Comparison of ENCODE assay signal across 34 mouse cellular contexts in genomic region chr12:45131139-45131538, GRCm38 (mm10). TPM values are rescaled to one million over a fixed set of nuclear protein-coding genes. Genes with fewer than 3 reads are reported as not detected.
"Had no signal": no experiment of that assay in that cellular context is flagged by ENCODE, and none has a peak within 500 bp of the region (broad histone marks: within the 10 kb centered on the region; RNA-seq: fewer than 3 reads in every experiment).

No protein-coding gene starts in this region.

- H3K9ac ChIP-seq: limb, embryonic 12.5 days; limb, embryonic 13.5 days; limb, embryonic 15.5 days; liver, embryonic 12.5 days; liver, embryonic 13.5 days; liver, embryonic 14.5 days; liver, embryonic 15.5 days; liver, postnatal 0 days; lung, embryonic 14.5 days; lung, embryonic 15.5 days; midbrain, embryonic 12.5 days; midbrain, embryonic 13.5 days; midbrain, embryonic 15.5 days; neural tube, embryonic 12.5 days; neural tube, embryonic 13.5 days had no signal

- H3K9me3 ChIP-seq: limb, embryonic 10.5 days; limb, embryonic 12.5 days; limb, embryonic 13.5 days; limb, embryonic 15.5 days; liver, embryonic 12.5 days; liver, embryonic 13.5 days; liver, embryonic 15.5 days; lung, embryonic 15.5 days; megakaryocyte, embryonic 14.5 days; midbrain, embryonic 10.5 days; midbrain, embryonic 12.5 days; midbrain, embryonic 13.5 days; midbrain, embryonic 15.5 days; neural tube, embryonic 12.5 days; neural tube, embryonic 13.5 days had no signal

- DNase-seq: left cerebral cortex, postnatal 4 days; liver; liver, embryonic 13.5 days; liver, postnatal 0 days; lung, adult 18-20 months; lung, adult 2 months; lung, embryonic 14.5 days; lung, postnatal 10 days; lung, postnatal 14 days; lung, postnatal 36 days; lung, postnatal 4 days; midbrain, embryonic 14.5 days had no signal

- ATAC-seq: liver, embryonic 12.5 days; liver, postnatal 0 days; lung, postnatal 0 days; midbrain, embryonic 13.5 days; midbrain, embryonic 15.5 days; midbrain, embryonic 16.5 days had no signal

- H3K27ac ChIP-seq: limb, embryonic 10.5 days; limb, embryonic 12.5 days; limb, embryonic 13.5 days; limb, embryonic 15.5 days; liver, embryonic 12.5 days; liver, embryonic 13.5 days; liver, embryonic 14.5 days; liver, embryonic 15.5 days; lung, embryonic 15.5 days; macrophage; midbrain, embryonic 10.5 days; midbrain, embryonic 12.5 days; midbrain, embryonic 13.5 days; midbrain, embryonic 15.5 days; neural tube, embryonic 12.5 days; neural tube, embryonic 13.5 days had no signal

- H3K4me1 ChIP-seq: limb, embryonic 12.5 days; limb, embryonic 13.5 days; limb, embryonic 15.5 days; liver, embryonic 12.5 days; liver, embryonic 13.5 days; liver, embryonic 15.5 days; lung, embryonic 15.5 days; megakaryocyte, embryonic 14.5 days; midbrain, embryonic 10.5 days; midbrain, embryonic 12.5 days; midbrain, embryonic 13.5 days; midbrain, embryonic 15.5 days; neural tube, embryonic 12.5 days had no signal

- H3K4me2 ChIP-seq: limb, embryonic 12.5 days; limb, embryonic 13.5 days; limb, embryonic 15.5 days; liver, embryonic 11.5 days; liver, embryonic 12.5 days; liver, embryonic 13.5 days; liver, embryonic 15.5 days; lung, embryonic 14.5 days; lung, embryonic 15.5 days; midbrain, embryonic 11.5 days; midbrain, embryonic 12.5 days; midbrain, embryonic 13.5 days; midbrain, embryonic 15.5 days; neural tube, embryonic 12.5 days; neural tube, embryonic 13.5 days had no signal

- H3K36me3 ChIP-seq: limb, embryonic 10.5 days; limb, embryonic 12.5 days; limb, embryonic 13.5 days; limb, embryonic 15.5 days; liver, embryonic 12.5 days; liver, embryonic 13.5 days; liver, embryonic 15.5 days; lung, embryonic 15.5 days; midbrain, embryonic 10.5 days; midbrain, embryonic 12.5 days; midbrain, embryonic 13.5 days; midbrain, embryonic 15.5 days; neural tube, embryonic 12.5 days; neural tube, embryonic 13.5 days had no signal

- H3K27me3 ChIP-seq: limb, embryonic 12.5 days; limb, embryonic 13.5 days; limb, embryonic 15.5 days; liver, embryonic 12.5 days; liver, embryonic 13.5 days; liver, embryonic 15.5 days; lung, embryonic 15.5 days; megakaryocyte, embryonic 14.5 days; midbrain, embryonic 12.5 days; midbrain, embryonic 13.5 days; midbrain, embryonic 15.5 days; neural tube, embryonic 12.5 days; neural tube, embryonic 13.5 days had no signal

- H3K4me3 ChIP-seq: limb, embryonic 10.5 days; limb, embryonic 12.5 days; limb, embryonic 13.5 days; limb, embryonic 15.5 days; liver, embryonic 12.5 days; liver, embryonic 13.5 days; liver, embryonic 15.5 days; lung, embryonic 15.5 days; megakaryocyte, embryonic 14.5 days; midbrain, embryonic 10.5 days; midbrain, embryonic 12.5 days; midbrain, embryonic 13.5 days; midbrain, embryonic 15.5 days; myocyte; neural tube, embryonic 12.5 days; neural tube, embryonic 13.5 days had no signal

RNA-seq across cellular contexts. Expression of gene Stxbp6, which starts 56.6 kb away (rescaled TPM):
- total RNA-seq: megakaryocyte-erythroid progenitor cell, adult 5-6 weeks had no signal
- polyA plus RNA-seq: myocyte had no signal
